Mouse (Mus musculus): ENCODE measurements around the gene Wdr4.
"Not testable (repeated sequence)": the region's sequence is repeated elsewhere in the genome, so short reads cannot be mapped to it uniquely, and the experiment has no call there.

The Wdr4 gene

GRCm38 (mm10) chr17:31519946-31520838 lies at the start of gene Wdr4, which contains the start of gene Ndufv3:
Gene Wdr4 (minus strand): TSS chr17:31519980.
Gene Ndufv3 (plus strand): TSS chr17:31520115.
- in situ Hi-C loops (cut with MseI, MboI): loop anchor here in 1 of 2 experiments (10.0 kb wide), 1 partner anchor 135 kb away; the partner anchor contains the start of gene U2af1

GRCm38 (mm10) chr17:31566276-31566675 lies 46.5 kb upstream of the Wdr4 start:
- in situ Hi-C loops (cut with MseI, MboI): no loop called here

- in situ Hi-C loops (cut with MseI, MboI): no loop called here
These were observed 45.6 kb upstream of the Wdr4 start for GRCm38 (mm10) chr17:31565141-31566056.

GRCm38 (mm10) chr17:31564858-31565140 lies 45.0 kb upstream of the Wdr4 start:
- in situ Hi-C loops (cut with MseI, MboI): no loop called here

GRCm38 (mm10) chr17:31564015-31564857 lies 44.5 kb upstream of the Wdr4 start, which contains the start of gene Pknox1:
Gene Pknox1 (plus strand): TSS chr17:31564734.
- in situ Hi-C loops (cut with MseI, MboI): no loop called here

- in situ Hi-C loops (cut with MseI, MboI): no loop called here
These were observed 43.8 kb upstream of the Wdr4 start for GRCm38 (mm10) chr17:31563632-31564014.

GRCm38 (mm10) chr17:31559021-31559789 lies 39.4 kb upstream of the Wdr4 start:
- in situ Hi-C loops (cut with MseI, MboI): no loop called here

- in situ Hi-C loops (cut with MseI, MboI): no loop called here
These were observed 38.3 kb upstream of the Wdr4 start for GRCm38 (mm10) chr17:31557947-31558542.

GRCm38 (mm10) chr17:31557124-31557880 lies 37.5 kb upstream of the Wdr4 start:
- in situ Hi-C loops (cut with MseI, MboI): no loop called here

GRCm38 (mm10) chr17:31556253-31556652 lies 36.5 kb upstream of the Wdr4 start:
- in situ Hi-C loops (cut with MseI, MboI): no loop called here

GRCm38 (mm10) chr17:31552601-31553000 lies 32.8 kb upstream of the Wdr4 start:
- in situ Hi-C loops (cut with MseI, MboI): not testable (repeated sequence)

- in situ Hi-C loops (cut with MseI, MboI): no loop called here
These were observed 29.6 kb upstream of the Wdr4 start for GRCm38 (mm10) chr17:31549389-31549788.

GRCm38 (mm10) chr17:31547974-31548373 lies 28.2 kb upstream of the Wdr4 start:
- in situ Hi-C loops (cut with MseI, MboI): no loop called here

- in situ Hi-C loops (cut with MseI, MboI): no loop called here
These were observed 26.8 kb upstream of the Wdr4 start for GRCm38 (mm10) chr17:31546444-31547196.

GRCm38 (mm10) chr17:31543574-31543973 lies 23.8 kb upstream of the Wdr4 start:
- in situ Hi-C loops (cut with MseI, MboI): no loop called here

- in situ Hi-C loops (cut with MseI, MboI): no loop called here
These were observed 21.7 kb upstream of the Wdr4 start for GRCm38 (mm10) chr17:31541460-31541831.

- in situ Hi-C loops (cut with MseI, MboI): no loop called here
These were observed 21.2 kb upstream of the Wdr4 start for GRCm38 (mm10) chr17:31540809-31541459.

GRCm38 (mm10) chr17:31540101-31540500 lies 20.3 kb upstream of the Wdr4 start:
- in situ Hi-C loops (cut with MseI, MboI): no loop called here
